ENCODE assay signal across 11 mouse cellular contexts in the genomic region with DNA sequence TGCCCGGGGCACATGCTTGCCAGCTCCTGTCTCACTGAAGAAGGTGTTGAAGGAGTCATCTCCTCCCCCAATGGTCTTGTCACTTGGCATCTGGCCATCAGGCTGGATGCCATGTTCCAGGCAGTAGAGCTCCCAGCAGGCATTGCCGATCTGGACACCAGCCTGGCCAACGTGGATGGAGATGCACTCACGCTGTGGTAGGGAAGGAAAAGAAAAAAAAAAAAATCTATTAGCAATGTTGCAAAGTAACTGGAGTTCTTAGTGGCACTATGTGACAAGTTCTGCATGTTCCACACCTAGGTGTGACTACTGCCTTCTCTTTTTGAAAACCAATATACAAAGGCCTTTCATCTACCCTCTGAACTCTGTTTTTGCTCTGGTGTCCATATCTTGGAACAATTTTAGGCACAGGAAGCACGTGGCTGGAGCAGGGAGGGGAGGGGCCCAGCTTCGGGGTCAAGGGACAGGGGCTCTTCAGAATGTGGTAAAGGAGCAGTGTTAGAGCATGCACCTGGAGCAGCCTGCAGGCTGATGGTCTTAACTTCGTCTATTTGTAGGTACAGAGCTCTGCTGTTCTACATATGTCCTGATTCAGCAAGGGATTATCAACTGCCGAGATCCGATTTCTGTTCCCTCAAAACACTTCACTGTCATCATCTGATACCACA. TPM values are rescaled to one million over a fixed set of nuclear protein-coding genes. Genes with fewer than 3 reads are reported as not detected.
DNase-seq lines count a peak whose midpoint lies in the region; ATAC-seq and TF ChIP-seq lines count a peak whose summit lies in the region.
"Not testable (repeated sequence)": the region's sequence is repeated elsewhere in the genome, so short reads cannot be mapped to it uniquely, and the experiment has no call there.
"Had no signal": no experiment of that assay in that cellular context is flagged by ENCODE, and none has a peak within 500 bp of the region (broad histone marks: within the 10 kb centered on the region; RNA-seq: fewer than 3 reads in every experiment).

No protein-coding gene starts in this region.

- WGBS in forebrain, embryonic 11.5 days, result 22% methylated on average over 8 of the region's 9 CpGs
- under 1% methylated on average over 8 of the region's 9 CpGs for WGBS in heart, postnatal 0 days
- WGBS in kidney, embryonic 15.5 days, result 5% methylated on average over 8 of the region's 9 CpGs
- WGBS in liver, embryonic 16.5 days (ENCODE audit: insufficient replicate concordance), result 11% methylated on average over 8 of the region's 9 CpGs
- WGBS in neural tube, embryonic 11.5 days, result 19% methylated on average over 7 of the region's 9 CpGs

- peak; percentile 45 for DNase-seq in Muller cell, postnatal 12 days (ENCODE audit: inconsistent ontology term)
- peak; percentile 59 to 62 for DNase-seq in cerebellum, postnatal 10 days
- DNase-seq in forebrain, embryonic 11.5 days (ENCODE audit: low spot score), result peak; percentile 60
- DNase-seq in heart, postnatal 0 days (ENCODE audit: low spot score); neural tube, embryonic 11.5 days (ENCODE audit: low spot score): not testable (repeated sequence)
- DNase-seq in thymus, postnatal 25 days, result peak; percentile 44

- ATAC-seq in forebrain, embryonic 11.5 days (replicated peaks; ENCODE audit: low FRiP score); heart, postnatal 0 days (ENCODE audit: insufficient read depth, low read depth); kidney, embryonic 15.5 days (replicated peaks; ENCODE audit: low FRiP score); liver, embryonic 16.5 days (ENCODE audit: low read depth); neural tube, embryonic 11.5 days (ENCODE audit: insufficient read depth, low FRiP score, low TSS enrichment): not testable (repeated sequence)

- TF ChIP-seq EP300 in heart, postnatal 0 days (IDR thresholded peaks at IDR 0.05; ENCODE audit: low read depth), result not testable (repeated sequence)

- H3K4me2 ChIP-seq in forebrain, embryonic 11.5 days (ENCODE audit: low read depth, low read length, severe bottlenecking), result peak overlapping the region; percentile 98
- peak overlapping the region; percentile 81 for H3K4me2 ChIP-seq in heart, postnatal 0 days (ENCODE audit: low read depth, low read length)
- peak overlapping the region; percentile 88 for H3K4me2 ChIP-seq in kidney, embryonic 15.5 days
- peak overlapping the region; percentile 86 for H3K4me2 ChIP-seq in liver, embryonic 16.5 days (ENCODE audit: low read depth, low read length)
- H3K4me2 ChIP-seq in neural tube, embryonic 11.5 days (ENCODE audit: low read depth), result peak overlapping the region; percentile 94

- H3K27ac ChIP-seq in forebrain, embryonic 11.5 days (ENCODE audit: low read depth, low read length), result peak overlapping the region; percentile 96
- H3K27ac ChIP-seq in heart, postnatal 0 days (ENCODE audit: low read depth), result peak overlapping the region; percentile 99
- H3K27ac ChIP-seq in kidney, embryonic 15.5 days, result peak overlapping the region; percentile 99
- peak overlapping the region; percentile 97 for H3K27ac ChIP-seq in liver, embryonic 16.5 days (ENCODE audit: low read length)
- H3K27ac ChIP-seq in neural tube, embryonic 11.5 days (ENCODE audit: low read depth, low read length), result not testable (repeated sequence)

- H3K4me1 ChIP-seq in forebrain, embryonic 11.5 days (replicated peaks; ENCODE audit: control insufficient read depth, insufficient read depth, low read length); heart, postnatal 0 days (ENCODE audit: control insufficient read depth, insufficient read depth); neural tube, embryonic 11.5 days (ENCODE audit: control insufficient read depth, insufficient read depth, low read length): not testable (repeated sequence)
- peaks cover 27% of the 10 kb centered on the region for H3K4me1 ChIP-seq in kidney, embryonic 15.5 days
- H3K4me1 ChIP-seq in liver, embryonic 16.5 days (ENCODE audit: control insufficient read depth, low read depth, low read length), result peaks cover 17% of the 10 kb centered on the region

- H3K36me3 ChIP-seq in forebrain, embryonic 11.5 days (ENCODE audit: control insufficient read depth, insufficient read depth, low read length); liver, embryonic 16.5 days (ENCODE audit: control insufficient read depth, insufficient read depth); neural tube, embryonic 11.5 days (ENCODE audit: control insufficient read depth, insufficient read depth, low read length): not testable (repeated sequence)
- H3K36me3 ChIP-seq in heart, postnatal 0 days (replicated peaks; ENCODE audit: control insufficient read depth, insufficient read depth, low read length), result peaks cover 13% of the 10 kb centered on the region
- peaks cover 12% of the 10 kb centered on the region for H3K36me3 ChIP-seq in kidney, embryonic 15.5 days

- H3K9me3 ChIP-seq in forebrain, embryonic 11.5 days (ENCODE audit: control insufficient read depth, low read length); heart, postnatal 0 days (replicated peaks; ENCODE audit: control insufficient read depth, low read length); kidney, embryonic 15.5 days (replicated peaks); liver, embryonic 16.5 days (replicated peaks; ENCODE audit: control insufficient read depth, low read length); neural tube, embryonic 11.5 days (ENCODE audit: control insufficient read depth, low read length): not testable (repeated sequence)

- TF ChIP-seq CTCF in heart, postnatal 0 days (IDR thresholded peaks at IDR 0.05; ENCODE audit: low read depth), result not testable (repeated sequence)

- peak overlapping the region; percentile 78 for H3K4me3 ChIP-seq in forebrain, embryonic 11.5 days (ENCODE audit: low read depth, low read length)
- H3K4me3 ChIP-seq in heart, postnatal 0 days (ENCODE audit: low read depth, low read length), result peak overlapping the region; percentile 82
- peak overlapping the region; percentile 77 for H3K4me3 ChIP-seq in kidney, embryonic 15.5 days (replicated peaks)
- peak overlapping the region; percentile 76 for H3K4me3 ChIP-seq in liver, embryonic 16.5 days (ENCODE audit: low read depth, low read length)
- H3K4me3 ChIP-seq in neural tube, embryonic 11.5 days (ENCODE audit: low read depth, low read length), result peak overlapping the region; percentile 74

- peak overlapping the region; percentile 96 for H3K9ac ChIP-seq in forebrain, embryonic 11.5 days (ENCODE audit: low read length)
- peak overlapping the region; percentile 87 for H3K9ac ChIP-seq in heart, postnatal 0 days (replicated peaks; ENCODE audit: low read depth, low read length)
- H3K9ac ChIP-seq in kidney, embryonic 15.5 days, result peak overlapping the region; percentile 87
- H3K9ac ChIP-seq in liver, embryonic 16.5 days (ENCODE audit: low read depth, low read length), result peak overlapping the region; percentile 93
- peak overlapping the region; percentile 93 for H3K9ac ChIP-seq in neural tube, embryonic 11.5 days (ENCODE audit: low read length)

- H3K27me3 ChIP-seq in forebrain, embryonic 11.5 days (ENCODE audit: control insufficient read depth, insufficient read depth, low read length); heart, postnatal 0 days (ENCODE audit: control insufficient read depth, insufficient read depth, low read length); kidney, embryonic 15.5 days; liver, embryonic 16.5 days (ENCODE audit: control insufficient read depth, insufficient read depth, low read depth, low read length); neural tube, embryonic 11.5 days (ENCODE audit: control insufficient read depth, insufficient read depth, low read length): not testable (repeated sequence)

RNA-seq across cellular contexts. Expression of a gene that starts 1.2 kb away (rescaled TPM):
- polyA plus RNA-seq in forebrain, embryonic 11.5 days (2014; fragmentation: Nextera tagmentation; extraction: Ambion mirVana), result 2,366 and 2,605 TPM in 2 replicates
- total RNA-seq in heart, postnatal 0 days (2014; rRNA removed; ENCODE audit: low replicate concordance), result 2,330 and 2,912 TPM in 2 replicates
- 608 and 611 TPM in 2 replicates for polyA plus RNA-seq in heart, postnatal 0 days (2015; fragmentation: Nextera tagmentation; extraction: Ambion mirVana)
- 1,698 and 1,797 TPM in 2 replicates for polyA plus RNA-seq in kidney, embryonic 15.5 days (2015; fragmentation: Nextera tagmentation; extraction: Ambion mirVana)
- 934 and 938 TPM in 2 replicates for polyA plus RNA-seq in liver, embryonic 16.5 days (2015; fragmentation: Nextera tagmentation; extraction: Ambion mirVana)
- 1,967 and 2,051 TPM in 2 replicates for polyA plus RNA-seq in neural tube, embryonic 11.5 days (2014; fragmentation: Nextera tagmentation; extraction: Ambion mirVana)

RNA-seq across cellular contexts. Expression of a gene that starts 15.1 kb away (rescaled TPM):
- 8.7 and 9.4 TPM in 2 replicates for polyA plus RNA-seq in forebrain, embryonic 11.5 days (2014; fragmentation: Nextera tagmentation; extraction: Ambion mirVana)
- 25.5 and 28.2 TPM in 2 replicates for total RNA-seq in heart, postnatal 0 days (2014; rRNA removed; ENCODE audit: low replicate concordance)
- polyA plus RNA-seq in heart, postnatal 0 days (2015; fragmentation: Nextera tagmentation; extraction: Ambion mirVana), result 8.0 and 9.6 TPM in 2 replicates
- 16.4 and 17.6 TPM in 2 replicates for polyA plus RNA-seq in kidney, embryonic 15.5 days (2015; fragmentation: Nextera tagmentation; extraction: Ambion mirVana)
- polyA plus RNA-seq in liver, embryonic 16.5 days (2015; fragmentation: Nextera tagmentation; extraction: Ambion mirVana), result 4.4 and 4.6 TPM in 2 replicates
- 7.1 and 8.9 TPM in 2 replicates for polyA plus RNA-seq in neural tube, embryonic 11.5 days (2014; fragmentation: Nextera tagmentation; extraction: Ambion mirVana)

RNA-seq across cellular contexts. Expression of a gene that starts 20.2 kb away (rescaled TPM):
- polyA plus RNA-seq in forebrain, embryonic 11.5 days (2014; fragmentation: Nextera tagmentation; extraction: Ambion mirVana), result not detected in 2 replicates
- total RNA-seq in heart, postnatal 0 days (2014; rRNA removed; ENCODE audit: low replicate concordance), result 78.3 and 158 TPM in 2 replicates
- not detected in 2 replicates for polyA plus RNA-seq in heart, postnatal 0 days (2015; fragmentation: Nextera tagmentation; extraction: Ambion mirVana)
- polyA plus RNA-seq in kidney, embryonic 15.5 days (2015; fragmentation: Nextera tagmentation; extraction: Ambion mirVana), result not detected in 2 replicates
- not detected in 2 replicates for polyA plus RNA-seq in liver, embryonic 16.5 days (2015; fragmentation: Nextera tagmentation; extraction: Ambion mirVana)
- not detected in 2 replicates for polyA plus RNA-seq in neural tube, embryonic 11.5 days (2014; fragmentation: Nextera tagmentation; extraction: Ambion mirVana)
- total RNA-seq: gastrocnemius, postnatal 36 days; left cerebral cortex, postnatal 14 days had no signal
- polyA plus RNA-seq: activated CD4-positive, CD25-positive, alpha-beta regulatory T cell, adult 4 months had no signal

RNA-seq across cellular contexts. Expression of a gene that starts 20.4 kb away (rescaled TPM):
- polyA plus RNA-seq in forebrain, embryonic 11.5 days (2014; fragmentation: Nextera tagmentation; extraction: Ambion mirVana), result 5,083 and 5,852 TPM in 2 replicates
- 1,016 and 1,136 TPM in 2 replicates for total RNA-seq in heart, postnatal 0 days (2014; rRNA removed; ENCODE audit: low replicate concordance)
- 404 and 408 TPM in 2 replicates for polyA plus RNA-seq in heart, postnatal 0 days (2015; fragmentation: Nextera tagmentation; extraction: Ambion mirVana)
- polyA plus RNA-seq in kidney, embryonic 15.5 days (2015; fragmentation: Nextera tagmentation; extraction: Ambion mirVana), result 854 and 1,029 TPM in 2 replicates
- polyA plus RNA-seq in liver, embryonic 16.5 days (2015; fragmentation: Nextera tagmentation; extraction: Ambion mirVana), result 48.1 and 57.9 TPM in 2 replicates
- polyA plus RNA-seq in neural tube, embryonic 11.5 days (2014; fragmentation: Nextera tagmentation; extraction: Ambion mirVana), result 8,277 and 8,733 TPM in 2 replicates

RNA-seq across cellular contexts. Expression of a gene that starts 34.8 kb away (rescaled TPM):
- 0.28 and 0.29 TPM in 2 replicates for polyA plus RNA-seq in forebrain, embryonic 11.5 days (2014; fragmentation: Nextera tagmentation; extraction: Ambion mirVana)
- total RNA-seq in heart, postnatal 0 days (2014; rRNA removed; ENCODE audit: low replicate concordance), result 4.4 and 4.8 TPM in 2 replicates
- polyA plus RNA-seq in heart, postnatal 0 days (2015; fragmentation: Nextera tagmentation; extraction: Ambion mirVana), result 1.7 TPM in 2 replicates
- 1.4 and 2.0 TPM in 2 replicates for polyA plus RNA-seq in kidney, embryonic 15.5 days (2015; fragmentation: Nextera tagmentation; extraction: Ambion mirVana)
- polyA plus RNA-seq in liver, embryonic 16.5 days (2015; fragmentation: Nextera tagmentation; extraction: Ambion mirVana), result 0.11 TPM in 2 replicates
- 0.44 and 2.3 TPM in 2 replicates for polyA plus RNA-seq in neural tube, embryonic 11.5 days (2014; fragmentation: Nextera tagmentation; extraction: Ambion mirVana)
